Mouse (Mus musculus) layer of hippocampus, adult 8-10 months (tissue): Measurements from ENCODE around the gene Csdc2. TPM values are rescaled to one million over a fixed set of nuclear protein-coding genes. Genes with fewer than 3 reads are reported as not detected.
"Not testable (repeated sequence)": the region's sequence is repeated elsewhere in the genome, so short reads cannot be mapped to it uniquely, and the experiment has no call there.

ENCODE experiments used
- DNase-seq, 2 experiments: peaks; one replicate each; pipeline ENCODE4 v3.0.0; 2022; ENCODE audit warnings: low spot score in 2 of 2
- total RNA-seq, 4 experiments: library from RNA; stranded (reverse); gene quantifications; 2 replicates each; pipeline ENCODE4 v1.2.4; 2022

Csdc2 gene
- total RNA-seq, 4 experiments from 2014 or later = 63.2 to 67.4 (median 65.9) TPM

DNA sequence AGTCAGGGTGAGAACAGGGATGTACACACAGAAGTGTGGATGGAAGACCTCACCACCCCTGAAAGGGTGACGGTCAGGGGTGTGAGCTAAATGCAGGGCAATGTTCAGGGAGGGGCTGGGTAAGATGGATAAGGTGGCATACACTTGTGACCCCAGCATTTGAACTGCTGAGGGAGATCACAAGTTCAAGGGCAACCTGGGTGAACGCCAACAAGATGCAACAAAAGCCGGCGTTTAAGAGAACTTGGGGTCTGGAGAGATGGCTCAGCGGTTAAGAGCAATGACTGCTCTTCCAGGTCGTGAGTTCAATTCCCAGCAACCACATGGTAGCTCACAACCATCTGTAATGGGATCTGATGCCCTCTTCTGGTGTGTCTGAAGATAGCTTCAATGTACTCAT, 18.2 kb downstream of the Csdc2 start:
- DNase-seq = no peak

DNA sequence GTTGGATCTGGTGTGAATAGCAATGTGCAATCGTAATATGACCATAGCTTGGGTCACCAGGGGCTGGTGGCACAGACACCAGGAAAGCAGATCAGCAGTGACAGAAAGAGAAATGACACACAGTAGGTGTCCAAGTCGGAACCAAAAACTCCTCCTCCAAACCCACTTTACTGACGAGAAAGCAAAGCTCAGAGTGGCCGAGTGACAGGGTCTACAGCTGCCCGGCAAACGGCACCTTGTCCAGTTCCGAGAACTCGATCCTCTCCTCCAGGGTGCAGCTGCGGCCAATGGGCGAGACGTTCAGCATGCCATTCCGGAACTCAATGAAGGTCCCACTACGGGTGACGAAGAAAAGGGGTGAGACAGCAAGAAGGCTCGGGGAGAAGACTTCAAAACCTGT, 18.9 kb downstream of the Csdc2 start:
- DNase-seq = no peak

DNA sequence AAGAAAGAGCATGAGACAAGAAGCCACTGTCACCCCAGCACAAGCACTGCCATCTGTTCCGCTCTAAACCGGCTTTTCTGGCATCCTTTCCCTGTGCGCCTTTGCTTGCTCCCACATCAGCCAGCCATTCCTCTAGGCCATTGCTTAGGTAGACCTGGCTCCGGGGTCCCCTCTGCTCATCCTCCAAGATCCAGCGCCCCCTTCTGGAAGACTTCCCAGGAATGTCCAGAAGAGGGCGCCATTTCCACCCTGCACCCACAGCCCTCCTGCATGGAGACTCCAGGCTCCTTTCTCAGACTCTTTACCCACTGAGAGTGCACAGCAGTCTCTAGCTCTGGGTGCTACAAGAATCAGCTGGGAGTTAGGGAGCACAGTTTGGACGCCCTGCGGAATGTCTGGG, 19.9 kb downstream of the Csdc2 start:
- DNase-seq = peak in 1 of 2 experiments; percentile 56

DNA sequence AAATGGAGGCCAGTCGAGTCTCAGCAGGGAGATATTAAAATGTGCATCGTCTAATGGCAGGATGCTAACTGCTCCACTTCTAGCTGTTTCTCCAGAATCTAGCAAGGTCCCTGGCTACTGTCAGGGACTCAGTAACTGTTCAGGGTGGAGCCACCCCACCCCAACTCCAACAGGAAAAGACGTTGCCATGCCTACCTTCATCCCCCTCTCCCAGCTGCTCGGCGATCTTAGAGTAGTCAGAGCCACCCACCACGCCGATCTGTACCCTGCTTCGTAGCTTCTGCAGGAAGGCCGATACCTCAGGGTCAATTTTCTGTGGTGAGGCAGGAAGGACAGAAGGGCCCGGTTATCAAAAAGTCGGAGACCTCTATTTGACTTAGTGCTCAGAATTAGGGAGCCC, 21.0 kb downstream of the Csdc2 start:
- DNase-seq = no peak

DNA sequence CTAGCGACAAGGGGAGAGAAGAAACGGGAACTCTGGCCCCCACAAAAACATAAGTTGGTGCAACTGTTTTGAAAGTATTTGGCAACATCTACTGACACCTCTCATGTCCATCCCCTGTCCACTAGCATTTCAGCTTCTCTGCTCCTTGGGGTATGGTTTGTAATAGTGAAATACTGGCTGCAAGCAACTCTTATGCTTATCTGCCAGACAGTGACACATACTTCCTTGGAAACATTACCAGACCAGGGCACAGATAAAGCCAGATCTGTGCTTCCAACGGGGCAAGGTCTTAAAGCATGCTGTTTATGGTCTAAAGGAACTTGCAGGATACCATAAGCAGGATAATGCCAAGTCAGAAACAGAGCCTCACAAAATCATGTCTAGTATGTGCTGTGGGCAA, 22.3 kb downstream of the Csdc2 start:
- no peak for DNase-seq

DNA sequence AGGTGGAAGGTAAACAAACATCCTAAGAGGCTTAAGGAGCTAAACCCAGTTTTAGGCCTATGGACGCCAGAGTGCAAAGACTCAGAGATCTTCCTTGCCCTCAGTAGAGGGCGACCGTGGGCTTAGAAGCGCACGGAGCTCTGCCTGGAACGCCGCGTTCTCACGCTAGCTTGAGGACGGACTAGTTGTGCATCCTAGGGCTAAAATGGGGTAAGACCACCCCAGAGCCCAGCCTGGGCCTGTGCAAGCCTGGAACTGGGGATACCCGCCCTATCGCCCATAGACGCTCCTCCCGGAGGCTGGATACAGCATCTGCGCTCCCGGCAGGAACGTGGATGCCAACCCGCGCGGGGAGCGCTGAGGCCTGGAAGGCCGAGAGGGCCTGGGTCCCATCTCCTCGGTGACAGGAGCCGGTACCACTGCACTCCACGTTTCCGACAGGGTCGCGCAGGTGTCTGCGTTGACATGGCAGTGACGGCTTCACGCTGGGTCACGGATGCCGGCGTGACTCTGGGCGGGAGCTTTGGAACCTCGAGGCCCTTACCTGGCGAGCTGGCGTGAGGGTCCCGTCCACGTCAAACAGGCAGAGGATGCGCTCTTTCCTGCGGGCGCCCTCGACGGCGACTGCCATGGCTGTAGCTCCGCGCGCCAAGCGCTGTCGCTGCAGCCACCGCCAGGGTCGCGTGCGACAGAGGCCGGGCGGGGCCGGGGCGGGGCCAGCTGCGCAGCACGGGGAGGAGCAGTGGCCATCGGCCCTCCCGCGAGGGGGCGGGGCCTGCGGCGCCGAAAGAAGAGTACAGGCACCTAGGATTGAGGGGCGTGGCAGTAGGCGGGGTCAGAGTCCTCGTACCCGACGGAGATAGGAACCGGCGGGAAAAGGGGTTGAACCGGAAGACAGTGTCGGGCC, 23.9 kb downstream of the Csdc2 start, which contains the start of gene Pmm1:
Pmm1 (minus strand) TSS at position 760 of the 907 bp plus-strand sequence.
- DNase-seq = peak; percentile 96

DNA sequence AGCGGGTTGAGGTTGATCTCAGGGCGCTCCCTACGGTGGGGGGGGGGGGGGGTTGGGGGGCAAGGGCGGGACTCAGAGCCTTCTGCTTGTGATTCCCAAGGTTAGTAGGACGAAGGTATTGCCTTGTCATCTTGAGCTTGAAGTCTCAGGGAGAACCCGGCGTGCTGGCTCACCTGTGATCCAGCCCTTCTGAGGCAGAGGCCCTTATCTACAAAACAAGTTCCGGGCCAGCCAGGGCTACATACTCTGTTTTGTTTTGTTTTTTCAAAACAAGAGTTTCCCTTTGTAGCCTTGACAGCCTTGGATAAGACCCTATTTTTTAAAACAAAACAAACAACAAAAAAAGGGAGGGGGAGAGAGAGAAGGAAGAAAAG, 24.5 kb downstream of the Csdc2 start:
- DNase-seq = no peak

DNA sequence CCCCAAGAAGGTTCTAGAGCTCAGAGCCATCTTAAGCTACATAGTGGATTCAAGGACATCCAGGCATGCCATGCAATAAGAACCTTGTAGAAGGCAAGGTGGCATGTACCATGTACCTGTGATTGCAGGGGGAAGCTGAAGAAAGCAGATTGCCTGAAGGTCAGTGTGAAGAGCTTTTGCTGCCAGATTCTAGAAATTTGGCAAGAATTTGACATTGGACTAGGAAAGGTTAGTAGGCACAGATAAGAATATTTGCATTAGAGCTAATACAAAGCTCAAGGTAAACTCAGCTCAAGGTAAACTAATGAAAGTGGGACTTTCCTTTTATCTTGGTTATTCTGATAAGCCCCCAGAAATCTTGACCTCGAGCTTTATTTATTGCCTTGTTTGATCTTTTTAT, 27.7 kb downstream of the Csdc2 start:
- DNase-seq = no peak

DNA sequence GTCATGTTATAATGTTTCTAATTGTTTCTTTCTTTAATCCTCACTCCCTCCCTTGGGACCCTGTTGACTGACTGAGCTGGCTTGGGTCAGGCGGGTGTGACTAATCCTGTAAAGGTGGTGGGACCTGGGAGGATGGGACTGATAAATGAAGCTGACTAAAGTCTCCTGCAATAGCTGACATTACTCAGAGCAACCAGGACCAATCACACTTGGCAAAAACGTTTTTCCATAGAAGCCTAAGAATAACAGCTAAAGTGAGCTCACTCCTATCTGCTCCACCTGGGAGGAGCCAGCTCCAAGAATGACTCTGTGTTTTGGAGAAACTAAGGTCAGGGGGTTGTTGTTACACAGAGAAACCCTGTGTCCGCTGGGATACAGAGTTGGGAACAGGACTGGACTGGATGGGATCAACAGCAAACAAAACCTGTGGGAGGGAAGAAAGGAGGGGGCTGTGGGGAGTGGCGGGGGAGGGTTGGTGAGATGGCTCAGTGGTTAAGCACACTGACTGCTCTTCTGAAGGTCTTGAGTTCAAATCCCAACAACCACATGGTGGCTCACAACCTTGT, 28.5 kb downstream of the Csdc2 start:
- DNase-seq = no peak

DNA sequence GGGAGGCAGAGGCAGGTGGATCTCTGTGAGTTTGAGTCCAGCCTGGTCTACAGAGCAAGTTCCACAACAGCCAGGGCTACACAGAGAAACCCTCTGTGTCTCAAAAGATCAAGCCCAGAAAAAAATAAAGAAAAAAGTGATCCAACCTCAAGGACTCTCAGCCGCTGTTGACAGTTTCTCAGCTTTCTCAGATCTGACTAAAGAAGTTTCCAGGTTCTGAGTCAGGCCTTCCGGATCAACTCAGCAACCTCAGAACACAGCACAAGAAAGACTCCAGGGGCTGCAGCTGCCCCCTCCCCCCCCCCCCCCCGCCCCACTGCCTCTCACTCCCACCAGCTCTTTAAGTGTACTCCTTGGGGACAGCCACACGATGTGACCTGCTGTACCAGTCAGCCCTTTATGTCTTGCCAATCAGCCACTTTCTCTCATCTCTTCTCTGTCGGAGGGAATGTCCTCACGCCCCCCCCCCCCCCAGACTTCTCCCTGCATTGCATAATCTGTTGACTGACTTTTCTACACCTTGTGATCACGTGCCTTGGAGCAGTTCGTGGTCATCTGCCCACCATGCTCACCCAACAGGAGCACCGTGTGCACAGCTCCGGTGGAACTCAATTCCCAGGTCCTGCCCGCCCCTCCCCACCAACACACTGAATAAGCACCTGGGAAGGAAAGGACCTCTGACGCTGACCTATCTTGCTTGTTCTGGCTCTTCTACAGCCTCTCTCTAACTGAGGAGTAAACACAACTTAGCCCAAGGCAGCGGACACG, 29.7 kb downstream of the Csdc2 start:
- no peak for DNase-seq

DNA sequence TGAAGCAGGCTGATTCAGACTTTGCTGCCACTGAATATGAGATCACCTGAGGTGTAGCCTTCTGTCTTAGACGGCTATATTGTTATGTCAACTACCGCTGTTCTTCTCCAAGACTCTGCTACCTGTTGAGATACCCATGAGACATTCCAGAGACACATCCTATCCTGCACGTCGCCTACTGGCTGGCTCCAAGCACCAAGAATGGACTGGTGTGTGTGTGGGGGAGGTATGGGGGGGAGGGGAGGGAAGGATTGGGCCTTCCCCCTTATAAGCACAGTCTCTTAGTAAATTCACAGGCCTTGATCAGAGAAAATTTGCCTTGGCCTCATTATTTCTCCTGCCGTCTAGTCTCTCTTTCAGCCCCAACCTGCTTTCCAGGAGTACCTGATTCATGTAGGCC, 31.3 kb downstream of the Csdc2 start:
- no peak for DNase-seq

DNA sequence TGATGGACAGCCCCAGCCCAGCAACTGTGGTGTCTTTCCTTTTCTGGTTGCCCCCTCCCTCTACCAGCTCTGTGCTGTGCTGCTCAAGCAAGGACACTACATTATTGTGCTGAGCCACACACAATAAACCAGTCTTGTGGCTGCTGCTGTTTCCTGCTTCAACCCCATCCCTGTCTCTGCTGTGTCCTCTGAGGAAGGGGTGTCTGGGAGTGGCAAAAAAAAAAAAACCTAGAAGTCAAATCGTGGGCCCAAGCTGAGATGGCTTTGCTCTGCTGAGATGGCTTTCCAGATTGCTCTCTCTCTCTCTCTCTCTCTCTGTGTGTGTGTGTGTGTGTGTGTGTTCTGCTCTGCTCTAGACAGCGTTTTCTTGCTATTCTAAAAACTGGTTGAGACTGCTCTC, 31.9 kb downstream of the Csdc2 start:
- DNase-seq = no peak

DNA sequence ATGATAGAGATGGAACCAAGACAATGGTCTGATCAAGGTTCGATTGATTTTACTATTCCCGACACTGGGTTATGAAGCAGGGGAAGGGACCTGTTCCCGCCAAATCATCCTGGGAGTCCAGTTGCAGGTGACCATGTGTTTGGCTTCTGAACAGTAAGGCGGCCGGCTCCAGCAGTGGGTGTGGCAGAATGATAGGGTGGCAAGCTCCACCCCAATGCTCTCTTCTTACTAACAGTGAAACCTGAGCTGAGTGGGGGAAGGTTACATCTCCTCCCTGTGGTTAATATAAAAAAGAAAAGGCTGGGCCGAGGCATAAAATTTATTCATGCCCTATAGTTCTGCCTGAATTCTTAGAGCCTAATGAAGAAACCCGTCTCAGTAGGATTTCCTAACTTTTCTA, 32.6 kb downstream of the Csdc2 start:
- DNase-seq = no peak

DNA sequence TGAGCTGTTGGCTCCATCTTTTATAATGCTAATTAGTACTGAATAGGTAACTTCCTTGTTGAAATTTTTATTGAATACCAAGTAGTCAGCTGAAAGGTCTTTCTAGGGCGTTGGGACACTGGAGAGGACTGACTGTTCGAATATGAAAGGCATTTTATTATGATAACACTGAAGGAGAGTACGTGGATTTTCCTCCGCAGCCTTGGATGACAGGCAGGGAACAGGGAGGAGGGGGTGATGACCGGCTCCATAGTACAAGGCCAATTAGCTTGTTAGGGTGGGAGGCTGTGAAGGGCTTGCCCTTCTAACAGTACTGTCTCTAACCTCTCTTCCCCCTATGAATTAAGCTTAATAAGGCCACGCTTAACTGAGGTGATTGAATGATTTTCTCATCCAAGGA, 33.1 kb downstream of the Csdc2 start:
- DNase-seq = not testable (repeated sequence)

DNA sequence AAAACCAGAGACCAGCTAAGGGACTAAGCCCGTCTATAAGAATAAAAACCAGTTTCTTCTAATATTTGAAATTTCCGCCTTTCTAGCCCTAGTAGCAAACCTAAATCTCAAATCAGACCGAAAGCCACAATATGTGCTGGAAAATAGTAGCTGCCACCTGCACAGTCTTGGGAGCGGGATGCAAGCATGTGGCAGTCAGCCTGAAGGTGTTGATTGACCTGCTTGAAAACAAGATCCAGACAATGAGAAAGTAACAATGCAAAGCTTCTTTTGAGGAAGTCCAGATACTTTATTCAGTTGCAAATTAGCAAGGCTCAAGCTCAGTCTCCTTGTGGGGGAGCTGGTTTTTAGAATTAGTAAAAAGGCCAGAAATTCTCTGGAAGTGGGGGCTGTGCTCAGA, 33.9 kb downstream of the Csdc2 start:
- DNase-seq = not testable (repeated sequence)

DNA sequence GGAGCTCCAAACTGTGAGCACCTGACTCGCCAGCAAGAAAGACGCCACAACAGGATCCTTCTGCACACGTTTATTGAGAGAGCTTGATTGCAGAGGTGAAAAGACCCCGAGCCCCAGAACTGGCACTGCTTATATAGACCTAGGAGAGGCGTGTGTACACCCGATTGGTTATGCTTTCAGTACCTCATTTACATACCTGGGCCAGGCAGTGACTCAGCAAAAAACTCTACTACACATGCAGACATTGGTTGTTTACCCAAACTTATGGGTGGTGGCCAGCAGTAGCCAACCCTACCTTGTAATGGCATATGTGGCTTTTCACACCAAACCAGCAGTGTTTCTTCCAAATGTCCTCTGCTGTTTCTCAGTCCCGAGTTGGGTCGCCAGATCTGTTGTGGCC, 38.6 kb downstream of the Csdc2 start:
- not testable (repeated sequence) for DNase-seq

DNA sequence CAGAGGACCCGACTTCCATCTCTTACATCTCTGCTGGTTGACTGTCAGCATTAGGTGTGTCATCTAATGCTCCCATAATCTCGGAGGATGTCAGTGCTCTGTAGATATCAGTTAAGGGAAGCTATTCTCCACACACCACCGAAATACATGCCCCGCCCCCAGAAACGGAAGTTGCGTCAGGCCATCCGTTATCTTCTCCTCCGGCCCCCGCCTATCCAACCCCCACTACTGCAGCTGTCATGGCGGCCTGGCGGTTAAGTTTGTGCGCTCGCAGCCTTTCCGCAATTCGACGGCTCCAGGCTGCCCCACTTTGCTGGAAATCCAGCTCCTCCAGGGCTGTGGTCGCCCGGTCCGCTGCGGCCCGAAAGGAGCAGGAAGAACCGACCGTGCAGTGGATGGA, 43.8 kb downstream of the Csdc2 start, which contains the start of gene 1700029P11Rik:
1700029P11Rik (plus strand) TSS at position 220 of the 400 bp plus-strand sequence.
- DNase-seq = no peak

DNA sequence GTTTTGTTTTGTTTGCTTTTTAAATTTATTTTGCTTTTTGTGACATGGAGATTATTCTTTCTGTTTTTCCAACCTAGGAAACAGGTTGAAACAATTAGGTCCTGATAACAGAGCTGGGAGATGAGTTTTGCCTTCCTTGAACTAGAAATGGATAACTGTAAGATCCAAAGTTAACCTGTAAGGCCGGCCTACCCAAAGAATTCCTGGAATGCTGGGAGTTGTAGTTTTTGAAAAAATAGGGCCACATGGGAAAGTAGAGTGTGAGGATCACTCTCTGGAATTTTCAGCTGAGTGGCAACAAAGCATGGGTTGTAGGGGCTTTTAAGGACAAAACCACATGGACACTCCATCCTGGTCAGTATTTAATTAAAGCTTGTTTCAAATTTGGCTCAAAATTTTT, 45.6 kb downstream of the Csdc2 start:
- DNase-seq = no peak

DNA sequence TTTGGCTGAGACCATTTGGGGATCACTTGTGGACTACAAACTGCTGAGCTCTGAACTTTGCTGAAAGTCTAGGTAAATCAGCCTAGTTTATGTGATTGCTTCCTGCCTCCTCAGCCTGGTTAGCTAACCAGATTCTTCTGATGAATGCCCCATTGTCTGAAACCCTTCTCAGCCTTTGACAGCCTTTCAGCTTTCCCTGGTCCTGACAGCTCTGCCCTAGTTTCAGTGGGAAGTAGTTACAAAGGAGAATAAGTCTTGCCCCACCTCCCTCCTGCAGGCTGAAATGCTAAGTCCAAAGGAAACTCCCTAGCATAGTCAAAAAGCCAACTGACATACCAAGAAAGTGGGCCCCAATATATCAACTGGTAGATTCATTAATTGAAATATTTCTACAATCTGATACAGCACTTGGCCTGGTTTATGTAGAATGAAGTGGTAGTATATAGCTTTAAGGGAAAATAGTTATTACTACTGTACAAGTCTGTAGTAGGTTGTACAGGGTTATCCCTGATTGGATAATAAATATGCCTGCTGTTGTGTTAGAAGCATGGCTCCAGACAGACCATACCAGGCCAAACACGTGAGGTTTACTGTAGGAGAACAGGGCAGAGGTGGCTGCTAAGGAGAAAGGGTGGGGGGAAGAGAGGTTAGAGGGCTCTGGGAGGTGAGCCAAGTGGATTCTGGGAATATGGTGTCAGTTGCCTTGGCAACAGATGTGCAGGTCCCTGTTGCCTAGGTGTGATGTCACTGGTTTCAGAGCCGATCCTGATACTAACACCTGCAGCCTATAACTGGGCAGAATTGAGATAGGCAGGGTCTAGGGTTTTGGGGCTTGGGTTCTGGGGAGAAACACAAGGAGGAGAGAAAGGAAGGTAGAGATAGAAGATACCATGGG, 49.0 kb downstream of the Csdc2 start:
- DNase-seq = no peak

DNA sequence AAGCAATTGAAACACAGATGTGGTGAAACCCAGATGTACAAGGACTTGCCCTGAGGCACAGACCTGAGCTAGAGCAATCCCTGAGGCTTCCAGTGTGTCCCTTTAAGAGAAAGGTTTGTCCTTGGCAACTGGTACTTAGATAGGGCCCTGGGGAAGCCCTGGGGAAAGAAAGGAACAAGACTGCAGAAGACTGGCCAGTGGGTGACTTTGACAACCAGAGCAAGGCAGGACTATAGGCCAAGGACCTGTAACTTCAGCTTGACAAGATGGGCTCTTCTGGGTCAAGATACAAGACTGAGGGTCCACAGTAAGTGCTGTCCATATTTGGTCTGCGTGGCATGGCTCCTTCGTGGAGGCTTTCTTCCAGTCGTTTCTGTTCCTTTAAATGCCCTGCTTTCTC, 51.1 kb downstream of the Csdc2 start, which contains the start of gene Xrcc6:
Xrcc6 (plus strand) TSS at position 190 of the 400 bp plus-strand sequence.
- no peak for DNase-seq
